Mouse (Mus musculus) yolk sac, embryonic 10.5 days (tissue): ENCODE results near the gene Clstn3.
"Not testable (repeated sequence)": the region's sequence is repeated elsewhere in the genome, so short reads cannot be mapped to it uniquely, and the experiment has no call there.

Experiments used
- DNase-seq: peaks from one replicate; pipeline ENCODE4 v3.0.0-alpha.2; 2017; ENCODE audit warnings: low spot score

The Clstn3 gene

DNA sequence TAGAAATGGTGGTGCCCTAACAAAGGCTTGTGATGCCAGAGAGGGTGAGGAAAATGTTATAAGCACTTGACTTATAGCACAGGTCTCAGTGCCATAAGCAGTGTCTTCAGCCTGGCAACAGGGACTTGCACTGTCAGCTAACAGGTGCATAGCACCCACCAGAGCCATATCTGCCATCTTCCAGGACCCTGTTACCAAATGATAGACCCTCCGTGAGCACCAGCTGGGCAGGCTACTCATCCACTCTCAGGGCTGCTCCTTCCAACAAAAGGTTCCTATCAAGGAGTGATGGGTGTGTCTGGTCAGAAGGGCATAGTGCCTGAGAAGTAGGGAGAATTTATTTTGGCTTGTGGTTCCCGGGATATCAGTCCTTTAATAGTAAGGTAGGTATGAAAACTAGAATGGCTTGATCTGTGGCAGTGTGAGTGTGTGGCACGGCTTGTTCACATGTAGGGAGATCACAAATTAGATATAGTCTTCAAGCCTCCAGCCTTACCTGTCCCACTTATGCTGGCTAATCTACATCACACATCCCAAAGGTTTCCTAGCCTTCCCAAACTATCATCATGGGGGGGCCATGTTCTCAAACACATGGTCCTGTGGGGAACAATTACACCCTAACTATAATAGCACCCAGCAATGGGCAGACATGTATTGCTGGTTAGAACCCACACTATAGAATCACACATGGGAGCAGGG is 14.4 kb upstream of the Clstn3 start:
- peak; percentile 44 for DNase-seq

DNA sequence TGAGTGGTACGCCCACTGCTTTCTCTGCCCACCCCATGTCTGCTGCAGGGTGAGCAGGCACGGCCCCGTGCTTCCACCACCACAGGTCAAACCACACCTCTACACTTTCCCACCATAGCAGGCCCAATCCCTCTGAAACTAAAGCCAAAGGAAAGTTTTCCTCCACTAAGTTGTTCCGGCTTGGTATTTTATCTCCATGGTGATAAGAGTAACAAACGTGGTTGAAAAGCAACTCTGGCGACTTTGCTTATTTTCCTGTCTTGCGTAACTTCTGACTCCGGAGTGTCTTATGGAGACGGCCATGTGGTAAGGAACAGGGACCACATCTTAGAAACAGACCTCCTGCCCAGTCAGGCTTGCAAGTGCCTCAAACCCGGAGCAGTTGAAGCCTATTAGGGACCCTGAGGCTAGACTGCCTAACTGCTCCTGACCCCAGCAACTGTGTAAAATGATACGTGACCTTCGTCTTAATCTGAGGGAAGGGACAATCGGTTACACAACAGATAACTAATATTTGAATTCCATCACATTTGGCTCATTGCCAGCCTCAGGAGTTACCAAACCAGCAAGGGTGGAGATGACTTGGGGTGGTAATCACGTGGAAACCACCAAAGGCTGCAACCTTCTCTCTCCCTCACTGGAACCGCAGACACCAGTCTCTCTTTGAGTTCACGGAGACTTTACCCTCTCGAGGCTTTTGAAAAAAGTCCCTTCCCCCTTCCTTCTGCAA is 13.5 kb upstream of the Clstn3 start:
- DNase-seq, result peak; percentile 88

DNA sequence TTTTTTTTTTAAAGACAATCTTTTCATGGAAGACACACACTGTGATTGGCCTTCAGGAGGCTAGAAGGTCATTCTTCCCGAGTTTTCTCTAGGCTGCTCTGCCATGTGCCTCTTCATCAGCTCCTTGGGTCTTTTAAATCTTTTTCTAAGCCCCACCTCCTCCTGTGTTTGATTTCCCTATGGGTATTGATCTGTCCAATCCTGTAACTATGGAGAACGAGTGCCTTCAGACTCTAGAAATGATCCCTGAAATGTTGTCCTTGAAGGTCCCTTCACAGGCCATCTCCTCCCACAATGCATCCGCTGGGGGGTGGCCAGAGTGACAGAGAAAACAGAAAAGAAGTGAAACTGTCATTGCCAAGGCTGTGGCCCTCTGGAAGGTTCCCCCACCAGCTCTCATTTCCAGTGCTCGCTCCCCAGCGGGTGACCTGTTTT is 12.6 kb upstream of the Clstn3 start:
- DNase-seq, result no peak

DNA sequence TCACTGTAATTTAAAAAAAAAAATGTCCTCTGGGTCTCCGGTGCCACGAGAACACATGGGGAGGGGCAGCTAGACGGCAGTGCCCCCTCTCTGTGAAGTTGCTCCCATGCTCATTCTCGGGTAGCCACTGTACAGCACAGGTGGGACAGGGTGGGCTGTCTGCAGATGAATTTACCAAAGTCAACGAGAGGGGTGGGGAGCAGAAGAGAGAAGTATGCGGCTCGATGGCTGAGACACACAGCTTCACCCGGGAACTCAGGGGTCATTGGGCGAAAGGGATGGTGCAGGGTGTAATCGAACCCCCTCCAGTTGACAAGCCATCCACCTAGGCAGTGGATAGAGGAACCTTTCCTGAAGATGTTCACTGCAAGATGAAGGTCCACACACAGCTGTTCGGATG is 12.2 kb upstream of the Clstn3 start:
- no peak for DNase-seq

DNA sequence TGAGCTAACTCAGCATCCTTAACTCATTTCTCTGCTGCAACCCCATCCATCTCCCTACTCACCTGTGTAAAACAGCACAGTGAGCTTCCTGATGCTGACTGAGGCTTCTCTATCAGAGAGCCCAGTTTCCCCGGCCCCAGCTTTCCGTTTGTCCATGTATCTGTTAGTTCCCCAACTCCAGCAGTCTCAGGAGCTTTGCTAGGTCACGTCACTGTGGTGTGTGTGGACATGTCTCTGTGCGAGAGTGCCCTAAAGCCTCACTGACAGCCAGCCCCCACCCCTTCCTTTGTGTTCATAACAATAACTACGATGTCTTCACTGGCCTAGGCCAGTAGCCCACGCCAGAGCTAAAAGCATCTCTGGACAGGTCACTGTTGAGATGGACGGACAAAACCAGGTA is 11.6 kb upstream of the Clstn3 start:
- DNase-seq, result no peak

DNA sequence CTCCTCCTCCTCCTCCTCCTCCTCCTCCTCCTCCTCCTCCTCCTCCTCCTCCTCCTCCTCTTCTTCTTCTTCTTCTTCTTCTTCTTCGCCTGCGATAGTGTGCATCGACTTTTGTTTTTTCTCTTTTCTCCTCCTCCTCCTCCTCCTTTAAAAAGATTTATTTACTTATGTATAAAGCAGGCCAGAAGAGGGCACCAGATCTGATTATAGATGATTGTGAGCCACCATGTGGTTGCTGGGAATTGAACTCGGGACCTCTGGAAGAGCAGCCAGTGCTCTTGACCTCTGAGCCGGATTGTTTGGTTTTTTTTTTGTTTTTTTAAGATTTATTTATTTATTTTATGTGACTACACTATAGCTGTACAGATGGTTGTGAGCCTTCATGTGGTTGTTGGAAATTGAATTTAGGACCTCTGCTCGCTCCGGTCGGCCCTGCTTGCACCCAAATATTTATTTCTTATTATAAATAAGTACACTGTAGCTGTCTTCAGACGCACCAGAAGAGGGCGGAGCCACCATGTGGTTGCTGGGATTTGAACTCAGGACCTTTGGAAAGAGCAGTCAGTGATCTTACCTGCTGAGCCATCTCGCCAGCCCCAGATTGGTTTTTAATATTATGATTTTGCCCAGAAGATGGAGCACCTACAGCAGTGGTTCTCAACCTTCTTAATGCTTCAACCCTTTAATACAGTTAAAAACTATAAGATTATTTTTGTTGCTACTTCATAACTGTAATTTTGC is 10.9 kb upstream of the Clstn3 start:
- not testable (repeated sequence) for DNase-seq

DNA sequence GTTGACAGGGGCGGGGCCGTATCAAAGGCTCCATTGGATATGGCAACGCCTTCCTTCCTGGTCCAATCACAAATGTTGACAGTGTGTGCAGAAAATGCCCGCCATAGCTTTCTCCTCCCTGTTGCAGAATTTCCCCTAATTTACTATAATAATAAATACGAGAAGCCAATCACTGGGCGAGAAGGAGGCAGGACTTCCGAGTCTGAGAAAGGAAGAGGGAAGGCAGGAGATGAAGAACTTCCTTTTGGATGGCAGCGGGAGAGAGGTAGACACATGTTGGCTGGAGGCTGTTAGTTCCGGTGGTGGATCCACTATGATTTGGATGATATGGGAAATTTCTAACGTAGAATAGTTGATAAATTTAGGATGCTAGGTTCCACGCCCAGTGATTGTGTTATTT is 10.0 kb upstream of the Clstn3 start:
- DNase-seq, result peak; percentile 72

DNA sequence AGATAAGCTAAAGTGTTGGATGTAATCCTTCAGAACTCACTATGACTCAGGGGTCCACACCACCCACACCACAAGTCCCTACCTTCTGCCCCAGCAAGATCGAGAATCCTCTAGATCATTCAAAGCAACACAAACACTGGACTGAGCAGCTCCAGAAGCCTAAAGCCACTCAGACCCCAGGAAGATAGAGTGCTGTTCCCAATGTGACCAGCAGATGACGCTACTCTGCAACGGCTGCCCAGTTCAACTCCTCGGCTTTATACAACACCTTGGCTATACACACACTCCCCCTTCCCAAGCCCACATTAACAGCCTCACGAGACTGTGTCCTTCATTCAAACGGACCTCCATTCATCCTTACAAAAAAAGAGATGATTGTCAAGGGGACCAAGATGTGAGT is 8.2 kb upstream of the Clstn3 start:
- no peak for DNase-seq

DNA sequence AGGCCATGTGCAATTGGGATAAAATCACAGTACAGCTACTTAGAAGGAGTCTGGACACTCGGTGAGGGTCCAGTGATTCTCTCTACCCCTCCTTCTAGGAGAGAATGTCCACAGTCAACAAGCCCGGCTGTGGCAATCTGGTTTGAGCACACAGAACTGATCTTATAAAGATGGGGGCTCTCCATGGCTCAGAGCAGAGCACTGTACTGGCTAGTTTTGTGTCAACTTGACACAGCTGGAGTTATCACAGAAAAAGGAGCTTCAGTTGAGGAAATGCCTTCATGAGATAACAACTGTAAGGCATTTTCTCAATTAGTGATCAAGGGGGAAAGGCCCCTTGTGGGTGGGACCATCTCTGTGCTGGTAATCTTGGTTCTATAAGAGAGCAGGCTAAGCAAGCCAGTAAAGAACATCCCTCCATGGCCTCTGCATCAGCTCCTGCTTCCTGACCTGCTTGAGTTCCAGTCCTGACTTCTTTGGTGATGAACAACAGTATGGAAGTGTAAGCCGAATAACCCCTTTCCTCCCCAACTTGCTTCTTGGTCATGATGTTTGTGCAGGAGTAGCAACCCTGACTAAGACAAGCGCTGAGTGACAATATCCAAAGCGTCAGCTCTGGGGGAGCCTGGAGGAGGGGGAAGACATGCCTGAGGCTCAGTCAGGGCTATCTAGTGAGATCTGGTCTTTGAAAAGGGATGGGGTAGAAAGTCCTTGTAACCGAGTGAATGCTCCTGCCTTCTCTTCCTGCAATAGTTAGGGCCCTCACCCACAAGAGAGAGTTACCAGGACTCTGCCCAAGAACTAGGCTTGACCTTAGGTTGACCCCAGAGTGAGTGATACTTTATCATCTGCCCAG is 7.4 kb upstream of the Clstn3 start:
- not testable (repeated sequence) for DNase-seq

DNA sequence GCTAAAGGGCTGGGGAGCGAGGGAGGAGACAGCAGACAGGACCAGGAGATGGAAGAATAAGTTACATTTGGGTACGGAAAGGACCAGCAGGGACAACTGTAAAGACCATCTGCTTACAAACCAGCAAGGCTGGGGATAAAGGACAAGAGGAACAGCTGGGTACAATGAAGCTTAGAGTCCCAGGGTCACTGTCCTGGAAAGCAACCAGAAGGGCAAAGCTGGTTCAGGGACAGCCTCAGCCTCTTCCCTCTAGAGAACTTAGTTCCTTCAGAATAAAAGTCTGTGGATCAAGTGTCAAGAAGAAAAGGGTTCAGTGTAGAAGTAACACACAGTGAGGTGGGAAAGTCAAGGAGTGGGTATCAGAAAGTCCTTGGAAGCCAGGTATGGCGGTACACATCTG is 6.5 kb upstream of the Clstn3 start:
- DNase-seq, result no peak

DNA sequence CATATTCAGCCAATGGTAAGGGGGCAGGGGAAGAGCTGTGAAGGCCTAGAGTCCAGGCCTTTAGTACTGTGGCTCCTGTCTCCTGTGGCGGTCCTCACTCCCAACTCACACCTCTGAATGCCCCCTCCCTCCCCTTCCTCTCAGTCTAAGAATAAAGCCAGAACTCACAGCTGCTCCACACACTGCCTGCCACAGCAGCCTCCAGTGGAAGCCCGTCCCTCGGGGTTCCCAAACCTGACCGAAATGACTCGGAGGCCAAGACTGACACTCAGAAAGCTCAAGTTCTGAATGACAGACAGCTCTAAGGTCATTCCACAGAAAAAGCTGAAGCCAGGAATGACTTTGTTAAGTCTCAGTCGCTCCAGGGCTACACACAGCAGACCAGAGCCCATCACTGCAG is 1.1 kb upstream of the Clstn3 start:
- DNase-seq, result no peak

DNA sequence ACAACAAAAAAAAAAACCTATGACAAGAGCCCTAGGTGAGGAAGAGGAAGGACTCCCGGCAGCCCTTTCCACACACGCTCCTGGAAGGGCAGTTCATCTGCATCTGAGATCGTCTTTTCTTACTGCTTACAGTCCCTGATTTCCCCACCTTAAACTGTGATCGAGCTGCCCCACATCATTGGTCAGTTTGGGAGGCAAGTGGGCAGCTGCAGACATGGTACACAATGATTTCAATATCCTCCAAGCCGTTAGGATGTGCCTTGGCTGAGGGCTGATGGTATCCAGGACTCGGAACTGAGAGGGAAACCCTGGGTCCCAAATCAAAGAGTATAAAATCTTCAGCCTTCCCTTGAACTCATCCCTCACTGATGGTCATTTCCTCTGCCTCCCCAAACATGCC is 705 bp upstream of the Clstn3 start:
- DNase-seq, result no peak

DNA sequence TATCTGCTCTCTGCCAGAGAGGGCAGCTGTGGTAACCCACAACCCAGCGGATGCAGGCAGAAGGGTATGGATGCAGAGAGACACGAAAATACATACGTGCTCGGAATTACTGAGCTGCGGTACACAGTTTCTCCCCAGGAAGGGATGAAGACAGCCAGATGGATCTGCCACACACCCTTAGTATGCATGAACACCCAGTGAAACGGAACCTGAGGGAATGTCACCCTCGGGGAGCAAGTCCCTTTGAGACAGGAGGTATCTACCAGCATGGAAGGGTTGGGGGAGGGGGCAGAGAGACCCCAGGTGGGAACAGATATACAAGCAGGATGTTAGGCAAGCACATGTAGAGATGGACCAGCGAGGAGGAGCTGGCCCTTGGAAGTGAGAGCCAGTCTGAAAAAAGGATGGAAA is 708 bp downstream of the Clstn3 start:
- DNase-seq, result no peak

DNA sequence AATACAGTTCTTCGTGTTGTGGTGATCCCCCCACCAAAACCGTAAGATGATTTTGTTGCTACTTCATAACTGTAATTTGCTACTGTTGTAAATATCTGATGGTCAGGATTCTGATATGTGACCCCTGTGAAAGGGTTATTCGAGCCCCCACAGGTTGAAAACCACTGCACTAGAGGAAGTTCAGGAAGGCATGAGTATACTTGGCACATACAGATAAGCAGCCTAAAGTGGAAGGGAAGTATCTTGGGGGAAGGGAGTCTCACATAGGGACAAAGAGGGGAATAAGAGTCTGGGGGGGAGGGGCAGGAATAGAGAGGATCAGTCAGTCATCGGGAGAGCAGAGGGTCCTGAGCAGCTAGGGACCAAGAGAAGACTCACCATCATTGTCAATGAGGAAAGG is 5.2 kb downstream of the Clstn3 start:
- no peak for DNase-seq

DNA sequence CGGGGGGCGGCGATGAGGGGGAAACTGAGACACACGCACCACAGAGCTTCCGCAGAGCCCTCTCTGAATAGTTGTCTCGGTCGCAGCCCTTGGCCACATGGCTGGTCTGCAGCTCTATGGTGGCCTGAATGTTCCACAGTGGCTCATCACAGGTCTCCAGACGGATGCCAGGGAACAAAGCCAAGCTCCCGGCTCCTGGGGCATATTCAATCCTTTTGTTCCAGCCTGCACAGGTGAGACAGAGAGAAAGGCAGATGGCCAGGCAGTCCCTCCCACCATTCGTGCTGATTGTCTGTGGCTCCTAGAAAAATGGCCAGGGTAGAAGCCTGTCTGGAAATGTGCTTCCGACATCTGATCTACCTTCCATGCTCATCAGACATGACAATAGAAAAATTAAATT is 6.1 kb downstream of the Clstn3 start:
- no peak for DNase-seq

DNA sequence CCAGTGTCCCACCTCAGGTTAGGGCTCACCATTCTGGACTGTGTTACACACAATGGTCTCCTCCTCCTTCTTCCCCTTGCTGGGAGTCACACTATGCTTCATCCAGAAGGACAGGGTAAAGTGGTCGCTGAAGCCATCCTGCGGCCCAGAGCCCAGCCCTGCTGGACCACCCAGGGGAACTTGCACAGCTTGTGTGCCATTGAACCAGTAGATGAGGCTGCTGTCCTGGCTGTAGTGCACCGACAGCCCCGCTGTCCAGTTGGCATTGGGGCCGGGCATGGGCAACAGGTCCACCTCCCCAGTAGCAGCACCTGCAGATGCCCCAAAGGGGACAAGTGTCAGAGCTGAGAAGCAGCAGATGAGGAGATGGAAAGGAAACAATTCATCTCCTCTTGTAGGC is 6.8 kb downstream of the Clstn3 start:
- no peak for DNase-seq

DNA sequence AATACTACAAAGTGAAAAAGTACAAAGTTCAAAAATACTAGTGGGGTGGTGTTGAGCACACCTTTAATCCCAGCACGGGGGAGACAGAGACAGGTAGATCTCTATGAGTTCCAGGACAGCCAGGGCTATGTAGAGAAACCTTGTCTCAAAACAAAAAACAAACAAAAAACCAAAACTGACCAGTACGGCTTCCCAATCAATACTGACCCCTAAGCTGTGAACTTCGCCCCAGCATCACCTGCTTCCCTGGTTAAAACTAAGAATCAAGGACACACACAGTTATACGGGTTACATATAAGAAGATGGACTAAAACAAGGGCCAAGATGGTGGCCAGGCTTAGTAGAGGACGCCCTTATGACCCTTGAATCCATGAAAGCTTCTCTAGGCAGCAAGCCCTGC is 8.4 kb downstream of the Clstn3 start:
- DNase-seq, result no peak

DNA sequence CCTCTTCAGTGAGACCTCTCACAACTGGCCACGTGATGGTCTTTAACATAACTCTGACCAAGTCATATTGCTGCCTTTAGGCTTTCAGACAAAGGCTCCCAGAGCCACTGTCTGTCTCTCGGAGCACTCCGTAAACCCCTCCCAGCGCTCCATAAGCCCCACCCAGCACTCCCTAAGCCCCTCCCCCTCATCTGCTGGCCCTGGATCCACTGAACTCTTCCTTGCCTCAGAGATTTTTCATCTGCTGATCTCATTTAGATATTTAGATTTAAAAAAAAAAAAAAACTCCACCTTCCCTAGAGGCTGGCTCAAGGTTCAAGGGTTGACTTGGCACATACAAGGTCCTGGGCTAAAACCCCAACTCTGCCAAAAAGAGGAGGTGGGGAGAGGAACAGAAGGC is 10.8 kb downstream of the Clstn3 start:
- no peak for DNase-seq

DNA sequence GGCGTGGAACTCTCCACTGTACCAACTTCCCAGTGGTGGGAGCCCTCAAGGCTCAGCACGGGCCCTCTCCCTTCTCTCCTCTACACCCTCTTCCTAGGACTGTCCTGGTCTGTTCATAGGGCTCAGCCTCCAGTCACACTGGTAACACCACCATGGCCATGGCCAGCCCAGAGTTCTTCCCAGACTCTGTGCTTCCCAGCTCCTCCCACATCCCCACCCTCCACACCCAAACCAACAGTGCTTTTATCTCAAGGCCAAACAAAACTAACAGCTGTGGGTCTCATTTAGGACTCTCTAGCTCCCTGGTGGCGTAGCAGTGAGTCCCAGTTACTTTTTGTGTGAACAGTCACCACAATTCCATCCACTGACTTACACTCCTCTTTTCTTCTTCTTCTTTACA is 12.6 kb downstream of the Clstn3 start:
- DNase-seq, result no peak

DNA sequence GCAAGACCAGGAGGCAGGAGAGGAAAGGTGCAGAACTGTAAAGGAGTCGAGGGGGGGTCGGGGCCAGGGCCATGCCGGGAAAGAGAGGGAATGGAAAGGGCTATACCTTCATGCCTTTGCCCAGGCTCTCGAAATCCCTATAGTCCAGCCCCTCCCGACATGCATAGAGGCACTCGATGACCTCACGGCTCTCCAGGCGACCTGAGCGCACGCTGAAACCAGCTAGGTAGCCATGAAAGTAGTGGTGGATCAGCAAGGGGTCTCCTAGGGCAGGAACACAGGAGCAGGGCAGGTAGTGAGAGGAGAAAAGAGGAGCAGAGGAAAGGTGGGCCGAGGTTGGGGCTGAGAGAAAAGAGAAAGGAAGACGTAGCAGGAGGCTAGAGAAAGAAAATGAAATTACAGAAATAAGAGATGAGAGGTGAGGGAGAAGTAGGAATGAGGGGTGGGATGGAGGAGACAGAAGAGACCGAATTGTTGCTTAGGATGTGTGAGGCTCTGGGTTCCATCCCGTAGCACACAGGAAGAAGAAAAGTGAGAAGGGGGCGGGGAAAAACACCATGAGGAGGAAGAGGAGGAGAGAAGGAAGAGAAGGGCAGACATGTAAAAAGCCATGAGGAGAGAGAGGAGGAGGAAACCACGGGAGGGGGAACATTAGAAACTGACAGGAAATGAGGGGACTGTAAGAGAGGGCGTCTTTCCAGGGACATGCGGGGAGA is 14.8 kb downstream of the Clstn3 start:
- no peak for DNase-seq

DNA sequence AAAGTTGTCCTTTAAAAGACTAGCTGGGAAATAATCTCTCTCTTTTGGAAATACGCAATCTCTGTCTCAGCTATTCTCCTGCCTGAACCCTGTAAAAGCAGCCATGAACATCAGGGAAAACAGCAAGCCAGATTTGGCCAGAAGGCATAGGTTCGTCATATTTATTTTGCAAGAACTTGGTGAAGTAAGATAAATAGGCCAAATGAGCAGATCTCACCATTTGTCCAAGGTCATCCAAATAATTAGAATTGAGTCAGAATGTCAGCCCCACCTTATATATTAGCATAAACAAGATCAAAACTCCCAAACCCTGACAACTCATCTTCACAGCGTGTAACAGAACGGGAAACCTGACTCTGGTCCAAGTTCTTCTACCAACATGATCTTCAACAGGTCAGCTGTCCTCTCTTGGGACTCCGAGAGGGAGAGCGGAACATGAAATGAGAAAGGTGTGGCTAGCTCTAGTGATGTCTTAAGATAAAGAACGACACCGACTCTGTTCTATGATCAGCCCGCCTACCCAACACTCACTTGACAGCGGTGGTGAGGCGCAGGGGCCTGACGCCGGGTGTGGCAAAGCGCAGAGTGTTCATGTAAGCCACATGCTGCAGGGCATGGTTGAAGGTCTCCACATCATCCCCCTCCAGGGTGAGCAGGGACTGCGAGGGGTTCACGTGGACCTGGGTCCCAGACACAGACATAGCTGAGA is 15.5 kb downstream of the Clstn3 start:
- DNase-seq, result no peak
